Comparison of ENCODE assay signal across 8 mouse cellular contexts in the genomic region with DNA sequence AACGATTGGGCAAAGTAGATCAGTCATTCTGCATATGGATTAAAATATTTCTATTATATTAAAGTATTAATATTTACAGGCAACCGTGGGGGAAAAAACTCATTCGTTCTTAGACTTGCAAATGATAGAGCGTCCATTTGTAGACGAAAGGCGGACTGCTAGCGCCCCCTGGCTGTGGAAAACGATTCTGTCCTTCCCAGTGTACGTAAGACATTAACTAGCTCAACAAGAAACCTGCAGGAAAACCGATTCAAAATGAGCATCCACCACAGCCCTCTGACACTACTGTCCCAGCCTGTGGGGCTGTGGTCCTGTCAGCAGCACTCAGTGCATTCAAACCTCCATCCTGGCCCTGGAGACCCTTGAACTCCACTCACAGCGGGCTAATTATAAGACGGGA. TPM values are rescaled to one million over a fixed set of nuclear protein-coding genes. Genes with fewer than 3 reads are reported as not detected.
DNase-seq lines count a peak whose midpoint lies in the region; ATAC-seq and TF ChIP-seq lines count a peak whose summit lies in the region.

No protein-coding gene starts in this region.

- H3K27ac ChIP-seq in liver, embryonic 12.5 days = no peak overlapping the region
- H3K27ac ChIP-seq in cortical plate, adult 2 months (ENCODE audit: insufficient read depth, low read length) = no peak overlapping the region
- no peak overlapping the region for H3K27ac ChIP-seq in thymus, adult 2 months (ENCODE audit: control insufficient read depth, insufficient read depth, low read length)

- 16% methylated on average over 12 of the region's 12 CpGs for WGBS in liver, embryonic 12.5 days (ENCODE audit: insufficient replicate concordance)
- WGBS in thymus, adult 2 months = 20% methylated on average over 12 of the region's 12 CpGs

- intact Hi-C loops in gastrocnemius, postnatal 36 days (cut with DNase I) = loop anchor here (10.0 kb wide), 1 partner anchor 725 kb away; no protein-coding TSS in a partner anchor

- H3K27me3 ChIP-seq in liver, embryonic 12.5 days (replicated peaks) = no peaks in the 10 kb centered on the region
- H3K27me3 ChIP-seq in thymus, adult 2 months (ENCODE audit: control insufficient read depth, insufficient read depth, low read length) = no peaks in the 10 kb centered on the region

- peak; percentile 76 for DNase-seq in liver
- peak; percentile 67 to 80 for DNase-seq in gastrocnemius, postnatal 36 days
- peak; percentile 84 for DNase-seq in kidney, postnatal 14 days
- DNase-seq in lung, adult 18-20 months = peak; percentile 68
- DNase-seq in ovary, postnatal 10 days (ENCODE audit: low spot score) = peak; percentile 77
- peak; percentile 80 for DNase-seq in thymus, adult 2 months

- peak; percentile 93 for TF ChIP-seq CTCF in cortical plate, adult 2 months (IDR thresholded peaks at IDR 0.05; ENCODE audit: extremely low read depth, insufficient read depth, low read length)
- TF ChIP-seq CTCF in thymus, adult 2 months (IDR thresholded peaks at IDR 0.05; ENCODE audit: borderline replicate concordance, control insufficient read depth, extremely low read depth, insufficient read depth, low read length, poor library complexity) = peak; percentile 28; the same call in 1 of the 2 replicates

- no peak overlapping the region for H3K9ac ChIP-seq in liver, embryonic 12.5 days

- TF ChIP-seq POLR2A in cortical plate, adult 2 months (IDR thresholded peaks at IDR 0.05; ENCODE audit: extremely low read depth, insufficient read depth, low read length) = no peak
- no peak for TF ChIP-seq POLR2A in thymus, adult 2 months (IDR thresholded peaks at IDR 0.05; ENCODE audit: control insufficient read depth, extremely low read depth, insufficient read depth, low read length, poor library complexity)

- no peaks in the 10 kb centered on the region for H3K4me1 ChIP-seq in liver, embryonic 12.5 days
- H3K4me1 ChIP-seq in cortical plate, adult 2 months (ENCODE audit: control insufficient read depth, insufficient read depth, low read length) = 0 out of 2 replicates have a peak, but pooled peaks cover 1% of the 10 kb centered on the region
- H3K4me1 ChIP-seq in thymus, adult 2 months (replicated peaks; ENCODE audit: control insufficient read depth, insufficient read depth, low read length) = no peaks in the 10 kb centered on the region

- H3K4me3 ChIP-seq in liver, embryonic 12.5 days = no peak overlapping the region
- H3K4me3 ChIP-seq in cortical plate, adult 2 months (ENCODE audit: insufficient read depth, low read length) = no peak overlapping the region
- H3K4me3 ChIP-seq in thymus, adult 2 months (ENCODE audit: control insufficient read depth, insufficient read depth, low read length) = no peak overlapping the region

- H3K9me3 ChIP-seq in liver, embryonic 12.5 days (replicated peaks) = no peaks in the 10 kb centered on the region

- H3K4me2 ChIP-seq in liver, embryonic 12.5 days = no peak overlapping the region

- ATAC-seq in liver, embryonic 12.5 days = no peak

- H3K36me3 ChIP-seq in liver, embryonic 12.5 days = no peaks in the 10 kb centered on the region
- H3K36me3 ChIP-seq in thymus, adult 2 months (ENCODE audit: control insufficient read depth, insufficient read depth, low read length) = no peaks in the 10 kb centered on the region

RNA-seq across cellular contexts. Expression of a gene that starts 13.7 kb away (rescaled TPM):
- 9.1 and 9.2 TPM in 2 replicates for polyA plus RNA-seq in liver, embryonic 12.5 days (2016; fragmentation: Nextera tagmentation; extraction: Ambion mirVana)
- polyA plus RNA-seq in cortical plate, adult 2 months (2012; rRNA removed) = 21.2 and 25.1 TPM in 2 replicates
- 1 to 10 TPM; 2.3 to 2.9 TPM for total RNA-seq in gastrocnemius, postnatal 36 days (2021)
- polyA plus RNA-seq in thymus, adult 2 months (2012; rRNA removed) = 6.1 and 7.0 TPM in 2 replicates

RNA-seq across cellular contexts. Expression of a gene that starts 42.4 kb away (rescaled TPM):
- polyA plus RNA-seq in liver, embryonic 12.5 days (2016; fragmentation: Nextera tagmentation; extraction: Ambion mirVana) = not detected in 2 replicates
- polyA plus RNA-seq in cortical plate, adult 2 months (2012; rRNA removed) = 0.09 TPM in 1 of 2 replicates, not detected in the other
- not detected for total RNA-seq in gastrocnemius, postnatal 36 days (2021)
- polyA plus RNA-seq in thymus, adult 2 months (2012; rRNA removed) = not detected in 2 replicates
